Mouse (Mus musculus) right cerebral cortex, postnatal 25 days (tissue): ENCODE results near the gene Tbk1.

Experiments used
- DNase-seq: peaks from one replicate; pipeline ENCODE4 v3.0.0; 2022

Tbk1 gene

DNA sequence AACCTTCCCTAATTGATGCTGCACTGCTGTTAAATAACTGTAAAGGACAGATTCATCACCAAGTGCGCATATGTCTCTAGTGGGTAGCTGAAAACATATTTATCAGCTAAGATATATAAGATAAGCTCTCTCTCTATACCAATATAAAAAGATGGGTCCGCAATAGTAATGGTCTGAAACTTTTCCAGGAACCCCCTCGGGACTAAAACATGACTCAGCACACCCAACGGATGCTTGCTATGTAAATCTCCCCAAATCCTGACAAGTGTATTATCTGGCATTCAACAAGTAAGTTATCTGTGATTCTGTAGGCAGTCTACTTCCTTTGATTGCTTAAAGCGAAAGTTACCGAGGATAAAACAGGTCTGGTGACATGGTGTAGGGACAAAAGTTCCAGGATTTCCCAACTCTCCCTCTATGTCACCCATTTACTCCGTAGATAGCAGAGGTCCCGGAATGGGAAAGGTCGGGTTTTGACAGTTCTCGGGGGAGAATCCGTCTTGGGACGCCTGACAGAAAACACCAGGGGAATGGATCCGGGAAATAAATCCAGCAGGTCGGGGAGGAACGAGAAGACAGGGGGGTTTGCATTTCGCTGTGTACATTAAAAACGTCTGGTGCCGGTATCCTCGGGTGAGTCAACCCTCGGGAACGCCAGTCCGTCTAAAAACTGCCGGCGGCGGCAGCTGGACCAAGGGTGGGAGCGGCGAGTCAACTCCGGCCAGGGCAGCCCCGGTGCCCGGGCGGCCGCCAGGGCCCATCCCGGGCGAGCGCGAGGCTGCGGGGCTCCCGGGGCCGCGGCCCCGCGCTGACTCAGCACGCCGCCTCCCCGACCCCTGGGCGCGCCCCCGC lies 570 bp downstream of the Tbk1 start:
- DNase-seq: no peak

DNA sequence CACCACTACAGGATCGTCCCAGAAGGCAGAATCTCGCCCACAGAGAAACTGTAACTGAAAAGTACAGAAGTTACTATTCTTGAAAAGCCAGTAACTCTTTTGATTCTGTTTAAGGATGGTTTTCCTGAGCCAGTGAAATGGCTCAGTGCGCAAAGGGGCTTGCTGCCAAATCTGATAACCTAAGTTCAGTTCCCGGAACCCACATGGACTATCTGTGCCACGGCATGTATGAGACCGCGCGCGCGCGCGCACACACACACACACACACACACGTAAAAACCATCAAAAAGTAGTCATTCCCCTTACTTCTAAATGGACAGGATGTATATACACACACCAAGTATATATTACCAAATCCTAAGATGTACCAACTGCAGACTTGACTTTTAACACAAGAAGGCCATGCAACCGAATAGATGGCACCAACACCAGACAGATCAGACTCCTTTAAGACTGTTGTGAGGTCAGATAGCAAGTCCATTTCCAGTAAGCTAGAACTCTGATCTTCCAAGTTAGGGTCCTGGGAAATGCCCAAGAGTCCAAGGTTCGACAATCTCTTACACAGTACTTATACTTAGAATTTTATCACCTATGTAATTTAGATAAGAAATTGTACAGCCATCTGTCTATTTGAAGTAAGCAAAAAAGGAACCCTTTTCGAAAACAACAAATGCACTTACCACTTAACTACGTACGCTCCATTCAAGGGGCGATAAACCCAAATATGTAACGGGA lies 1.4 kb downstream of the Tbk1 start:
- no peak for DNase-seq

DNA sequence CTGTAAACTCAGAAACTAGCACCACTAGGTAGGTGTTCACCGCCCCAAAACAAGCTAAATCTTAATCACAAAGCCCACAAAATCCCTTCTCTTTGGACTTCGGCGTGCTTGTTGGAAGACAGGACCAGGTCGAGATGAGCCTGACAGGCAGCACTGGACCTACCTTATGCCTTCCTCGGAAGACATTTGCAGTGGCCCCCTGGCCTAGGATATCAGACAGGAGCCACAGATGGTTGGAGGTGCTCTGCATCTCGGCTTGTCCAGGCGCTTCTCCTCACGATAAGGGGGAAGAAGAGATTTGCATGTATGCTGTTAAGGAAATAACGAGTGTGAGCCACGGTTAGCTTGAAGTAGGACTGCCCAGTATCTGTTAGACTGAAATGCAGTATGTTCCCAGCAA lies 2.6 kb downstream of the Tbk1 start:
- no peak for DNase-seq

DNA sequence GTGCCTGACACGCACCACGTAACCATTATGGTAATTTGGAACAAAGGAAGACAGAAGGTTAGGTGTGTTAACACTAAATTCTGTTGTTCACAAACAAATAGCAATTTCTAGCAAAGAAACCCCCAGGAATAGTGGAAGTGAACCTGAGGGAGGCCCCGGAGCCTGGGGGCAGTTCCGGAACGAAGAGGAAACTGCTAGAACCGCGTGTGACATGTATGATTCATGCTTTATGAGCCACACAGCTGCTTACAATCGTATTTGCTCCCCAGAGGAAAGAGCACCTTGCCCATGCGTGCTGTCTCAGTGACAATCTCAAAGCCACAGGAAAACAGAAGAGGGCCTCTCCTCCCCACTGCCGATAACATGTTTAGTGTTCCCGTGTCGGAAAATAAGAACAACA lies 3.6 kb downstream of the Tbk1 start:
- DNase-seq: no peak

DNA sequence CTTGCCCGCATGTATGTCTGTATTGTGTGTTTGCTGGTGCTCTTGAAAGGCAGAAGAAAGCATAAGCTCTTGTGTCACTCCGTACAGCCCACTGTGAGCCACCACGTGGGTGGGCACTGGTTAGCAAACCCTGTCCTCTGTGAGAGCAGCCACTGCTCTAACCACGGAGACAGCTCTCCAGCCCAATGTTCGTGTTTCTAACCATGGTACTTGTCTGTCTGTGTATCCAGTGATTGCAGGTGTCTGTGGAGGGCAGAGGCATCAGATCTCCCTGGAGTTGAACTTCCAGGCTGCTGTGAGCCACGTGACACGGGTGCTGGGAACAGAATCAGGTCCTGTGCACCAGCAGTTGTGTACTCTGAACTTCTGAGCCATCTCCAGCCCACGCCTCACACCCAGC lies 4.3 kb downstream of the Tbk1 start:
- no peak for DNase-seq

DNA sequence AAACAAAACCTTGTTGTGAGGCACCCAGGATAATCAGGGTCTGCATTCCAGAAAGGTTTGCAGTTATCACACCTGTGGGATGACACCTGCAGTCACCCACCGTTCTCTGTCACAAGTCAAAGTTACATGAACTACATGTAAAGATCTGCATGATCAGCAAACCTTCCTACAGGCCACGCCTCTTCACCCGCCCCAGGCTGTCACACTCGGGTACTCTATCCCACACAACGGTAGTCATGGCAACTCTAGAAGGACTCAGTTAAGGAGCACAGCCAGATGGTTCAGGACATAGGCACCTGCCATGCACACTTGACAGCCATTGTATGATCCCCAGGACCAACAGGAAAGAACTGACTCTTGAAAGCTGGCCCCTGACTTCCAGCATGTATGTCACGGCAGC lies 5.2 kb downstream of the Tbk1 start:
- no peak for DNase-seq

DNA sequence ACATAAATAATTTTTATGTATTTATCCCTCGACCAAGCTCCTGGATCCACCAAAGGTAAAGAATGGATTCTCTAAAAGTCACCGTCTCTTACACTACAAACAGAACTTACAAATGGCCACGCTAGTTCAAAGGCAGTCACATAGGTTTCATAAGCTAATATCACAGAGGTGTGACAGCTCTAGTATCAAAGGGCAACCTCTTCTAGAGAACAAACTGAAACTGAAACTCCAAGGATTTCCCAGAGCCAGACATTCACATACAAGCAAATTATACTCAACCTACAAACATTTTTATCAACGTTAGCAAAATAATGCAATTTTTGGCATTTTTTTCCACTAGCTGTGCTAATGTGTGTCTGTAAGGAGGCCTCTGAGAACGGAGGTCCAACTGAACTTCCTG lies 6.2 kb downstream of the Tbk1 start:
- no peak for DNase-seq

DNA sequence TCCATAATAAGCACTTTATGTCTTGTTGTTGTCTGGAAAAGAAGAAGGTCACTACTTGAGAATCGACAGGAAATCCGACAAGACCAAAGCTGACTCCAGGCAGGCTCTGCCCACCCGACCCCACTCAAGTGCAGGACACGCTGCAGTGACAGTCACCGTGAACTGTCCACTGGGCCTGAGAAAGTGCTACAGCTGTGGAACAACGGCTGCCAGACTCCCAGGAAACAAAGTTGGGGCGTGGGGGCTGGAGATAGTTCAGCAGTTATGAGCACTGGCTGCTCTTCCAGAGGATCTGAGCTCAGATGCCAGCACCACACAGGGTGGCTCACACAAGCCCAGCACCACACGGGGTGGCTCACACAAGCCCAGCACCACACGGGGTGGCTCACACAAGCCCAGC lies 10.2 kb downstream of the Tbk1 start:
- DNase-seq: no peak

DNA sequence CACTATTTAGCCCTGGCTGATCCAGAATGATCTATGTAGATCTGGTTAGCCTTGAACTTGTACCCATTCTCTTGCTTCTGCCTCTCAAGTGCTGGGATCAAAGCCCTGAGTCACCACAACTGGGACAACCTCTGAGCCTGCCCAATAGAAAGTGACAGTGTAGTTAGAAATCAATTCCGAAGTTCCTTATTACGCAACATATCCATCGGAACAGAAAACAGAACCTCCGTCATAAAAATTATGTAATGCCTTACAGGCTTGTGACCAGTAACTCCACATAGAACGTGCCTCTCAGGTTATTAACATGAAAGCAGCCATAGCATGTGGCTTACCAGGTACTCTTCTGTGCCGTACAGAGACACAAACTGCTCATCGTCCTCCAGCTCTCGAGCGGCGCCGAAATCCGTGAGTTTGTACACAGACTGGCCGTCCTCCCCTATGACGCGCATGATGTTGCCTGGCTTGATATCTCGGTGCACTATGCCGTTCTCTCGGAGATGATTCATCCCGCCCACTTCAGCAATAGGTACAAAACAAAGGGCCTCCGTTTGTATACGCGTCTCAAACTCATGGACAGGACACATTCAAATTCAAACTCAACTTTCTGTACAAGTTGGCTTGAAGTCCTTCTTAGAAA lies 15.0 kb downstream of the Tbk1 start:
- DNase-seq: no peak

DNA sequence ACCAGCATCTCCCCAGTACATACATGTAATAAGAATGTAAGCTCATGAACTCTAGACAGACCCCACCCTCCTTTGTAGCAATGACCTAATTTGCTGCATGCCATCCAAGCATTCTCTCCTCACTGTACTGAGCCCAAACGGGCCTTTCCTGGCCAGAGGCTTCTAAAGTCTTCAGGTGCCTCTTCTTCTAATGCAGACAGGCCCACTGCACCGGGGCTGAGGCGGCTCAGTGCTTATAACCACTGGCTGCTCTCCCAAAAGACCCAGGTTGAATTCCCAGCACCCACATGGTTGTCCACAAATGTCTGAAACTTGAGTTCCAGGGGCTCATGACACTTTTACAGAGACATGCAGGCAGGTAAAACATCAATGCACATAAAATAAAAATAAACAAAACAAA lies 15.6 kb downstream of the Tbk1 start:
- no peak for DNase-seq

DNA sequence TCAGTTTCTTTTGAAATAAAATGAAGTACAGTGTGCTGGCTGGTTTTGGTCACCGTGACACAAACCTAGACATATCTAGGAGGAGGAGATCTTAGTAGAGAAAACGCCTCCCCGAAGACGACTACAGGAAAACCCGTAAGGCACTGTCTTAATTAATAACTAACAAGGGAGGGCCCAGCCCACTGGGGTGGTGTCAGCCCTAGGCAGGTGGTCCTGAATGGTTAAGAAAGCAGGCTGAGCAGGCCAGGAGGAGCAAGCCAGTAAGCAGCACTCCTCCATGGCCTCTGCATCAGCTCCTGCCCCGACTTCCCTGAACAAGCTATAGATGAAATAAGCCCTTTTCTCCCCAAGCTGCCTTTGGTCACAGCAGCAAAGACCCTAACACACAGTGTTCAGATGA lies 16.8 kb downstream of the Tbk1 start:
- DNase-seq: no peak

DNA sequence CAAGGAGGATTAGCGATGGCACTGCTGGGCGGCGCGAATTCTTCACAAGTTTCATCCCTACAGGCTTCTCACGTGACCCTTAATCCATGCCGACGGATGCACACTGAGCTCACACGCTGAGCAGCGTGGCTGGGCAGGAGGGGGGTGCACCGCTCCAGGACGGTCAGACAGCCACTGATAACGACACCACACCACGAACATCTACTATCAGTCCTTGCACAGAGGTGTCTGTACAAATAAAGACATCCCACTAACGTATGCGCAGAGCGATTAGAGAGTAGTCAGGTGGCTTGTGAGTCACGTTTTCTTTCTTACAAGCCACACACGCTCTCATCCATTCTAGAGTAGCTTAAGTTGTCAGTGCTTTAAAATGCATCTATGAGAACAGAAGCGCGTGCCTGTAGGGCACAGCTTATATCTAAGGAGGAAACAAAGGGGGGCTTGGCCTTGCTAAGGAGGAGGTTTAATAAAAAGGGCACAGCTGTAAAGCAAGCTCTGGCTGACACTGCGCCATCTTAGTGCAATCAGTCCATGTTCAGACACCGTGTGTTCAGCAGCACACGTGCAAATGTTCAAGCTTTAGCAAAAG lies 17.5 kb downstream of the Tbk1 start:
- no peak for DNase-seq

DNA sequence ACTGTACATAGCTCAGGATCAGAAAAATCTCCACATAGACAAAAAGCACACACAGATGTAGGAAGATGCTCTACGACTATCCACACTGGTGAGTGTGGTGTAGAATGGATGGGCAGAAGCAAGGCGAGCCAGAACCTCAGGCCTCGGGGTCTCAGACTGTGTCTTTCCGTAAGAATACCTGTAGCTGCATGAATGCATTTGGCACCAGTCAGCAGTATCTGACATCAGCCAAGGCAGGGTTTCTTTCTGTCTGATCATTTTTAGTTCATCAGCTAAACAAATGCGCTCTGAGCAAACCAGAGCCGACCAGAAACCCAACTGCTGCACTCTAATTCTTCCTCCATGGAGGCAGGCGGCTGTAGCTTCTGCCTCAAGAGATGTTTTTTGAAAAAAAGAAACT lies 18.1 kb downstream of the Tbk1 start:
- DNase-seq: no peak

DNA sequence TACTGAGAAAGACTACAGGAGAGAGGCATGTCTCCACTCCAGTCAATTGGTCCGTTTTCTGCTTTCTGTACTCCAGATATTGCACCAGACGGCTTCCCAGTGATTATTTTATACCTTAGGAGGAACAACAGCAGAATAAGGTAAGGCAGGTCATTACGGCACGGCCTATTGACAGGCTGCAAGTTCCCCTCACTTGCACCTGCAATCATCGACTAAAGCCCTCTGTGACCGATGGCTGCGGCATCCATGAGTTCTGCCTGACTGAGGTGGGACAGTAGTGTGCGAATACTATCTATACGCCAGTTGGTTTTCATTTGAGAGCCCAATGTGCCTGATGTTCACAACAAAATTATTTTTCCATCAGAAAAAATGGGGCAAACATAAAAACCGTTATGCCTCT lies 18.6 kb downstream of the Tbk1 start:
- no peak for DNase-seq

DNA sequence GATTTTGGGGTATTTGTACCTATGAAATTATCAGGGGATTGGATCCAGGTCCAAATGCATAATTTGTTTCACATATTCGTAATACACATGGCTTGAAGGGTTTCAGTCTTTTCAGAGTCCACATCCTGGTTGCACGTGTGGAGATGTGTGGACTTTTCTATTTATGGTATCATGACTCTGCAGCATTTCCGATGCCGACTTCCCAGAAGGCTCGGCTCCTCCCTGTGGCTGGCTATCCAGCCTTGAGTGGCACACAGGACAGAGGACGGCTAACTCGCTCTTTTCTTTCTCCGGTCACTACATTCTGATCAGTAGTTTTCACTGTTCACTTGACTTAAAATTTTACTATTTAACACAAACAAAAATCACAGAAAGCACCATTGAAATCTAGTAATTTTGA lies 22.1 kb downstream of the Tbk1 start:
- DNase-seq: no peak

DNA sequence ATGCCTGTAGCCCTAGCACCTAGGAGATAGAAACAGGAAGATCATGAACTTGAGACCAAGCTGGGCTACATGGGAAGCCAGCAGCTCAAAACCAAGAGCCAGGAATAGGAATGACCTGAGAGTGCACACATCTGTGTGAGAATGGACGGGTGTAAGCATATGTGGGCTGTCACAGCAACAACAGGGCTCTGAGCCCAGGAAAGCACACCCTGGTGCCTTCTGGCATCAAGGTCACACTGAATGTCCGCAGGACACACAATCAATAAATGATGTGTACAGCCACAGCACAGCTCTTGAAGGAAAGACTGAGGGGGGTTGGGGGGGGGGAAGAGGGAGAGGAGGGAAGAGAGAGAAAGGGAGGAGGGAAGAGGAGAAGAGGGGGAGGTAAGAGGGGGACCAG lies 28.4 kb downstream of the Tbk1 start:
- no peak for DNase-seq

DNA sequence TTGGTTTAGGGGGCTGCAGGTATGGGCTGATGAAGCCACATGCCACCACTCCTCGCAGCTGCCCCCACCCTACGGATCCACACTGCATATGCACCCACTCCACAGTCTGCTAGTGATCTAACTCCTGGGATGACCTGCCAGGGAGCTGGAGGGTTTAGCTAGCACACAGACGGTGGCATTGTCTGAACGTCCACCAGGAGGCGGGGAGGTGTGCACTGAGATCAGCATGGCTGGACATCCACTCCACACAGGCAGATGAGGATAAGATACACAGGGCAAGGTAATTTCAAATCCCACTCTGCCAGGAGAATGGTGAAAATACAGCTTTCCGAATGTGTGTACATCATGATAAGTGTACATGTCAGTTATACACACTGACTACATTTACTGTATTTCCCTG lies 30.3 kb downstream of the Tbk1 start:
- DNase-seq: no peak

DNA sequence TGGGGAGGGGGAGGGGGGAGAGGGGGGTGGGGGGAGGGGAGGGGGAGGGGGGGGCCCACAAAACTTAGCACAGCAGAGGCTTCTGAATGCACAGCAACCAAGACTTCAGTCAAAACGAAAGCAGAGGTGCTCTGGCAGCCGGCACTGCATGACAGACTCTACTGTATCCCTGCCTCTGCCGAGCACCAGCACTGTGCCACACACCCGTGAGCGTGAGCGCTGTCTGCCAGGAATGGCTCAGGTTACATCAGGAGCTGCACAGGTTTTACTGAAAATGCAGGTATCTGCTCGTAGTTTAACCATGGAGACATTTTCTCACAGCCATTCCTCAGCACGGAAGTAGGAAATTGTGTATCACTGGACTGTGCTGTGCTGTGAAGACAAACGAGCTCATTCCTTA lies 36.3 kb downstream of the Tbk1 start:
- DNase-seq: no peak

DNA sequence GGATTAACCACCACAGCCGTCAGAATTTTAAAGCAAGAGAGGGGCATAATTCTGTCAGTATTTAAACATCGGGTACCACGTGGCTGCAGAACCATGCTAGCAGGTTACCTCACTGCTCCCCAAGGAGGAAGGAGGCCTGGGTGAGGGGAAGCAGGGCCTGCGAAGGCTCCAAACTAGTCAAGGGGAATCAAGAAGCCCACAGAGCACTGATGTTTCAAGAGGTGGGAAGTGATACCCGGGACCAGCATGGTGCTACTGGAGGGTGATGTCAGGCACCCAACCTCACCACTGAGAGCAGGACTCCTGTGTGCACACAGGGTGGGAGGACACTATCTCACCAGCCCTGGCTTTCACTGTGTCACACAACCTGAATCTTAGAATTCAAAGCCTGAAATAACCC lies 36.9 kb downstream of the Tbk1 start:
- no peak for DNase-seq

DNA sequence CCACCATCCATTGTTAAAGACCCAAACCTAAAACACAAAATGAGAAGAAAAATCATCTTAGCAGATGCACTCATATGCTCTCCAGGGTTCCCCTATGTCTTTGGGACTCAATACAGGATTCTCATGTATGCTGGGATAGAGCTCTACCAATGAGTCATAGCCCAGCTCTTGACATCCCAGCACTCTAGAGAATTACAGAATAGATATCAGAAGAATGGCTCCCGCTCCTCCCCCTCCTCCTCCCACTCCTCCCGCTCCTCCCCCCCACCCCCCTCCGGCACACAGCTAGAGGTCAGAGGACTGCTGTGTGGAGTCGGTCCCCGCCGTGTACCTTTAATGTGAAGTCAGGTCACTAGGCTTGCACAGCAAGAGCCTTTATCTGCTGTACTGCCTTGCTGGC lies 39.4 kb downstream of the Tbk1 start:
- DNase-seq: no peak

DNA sequence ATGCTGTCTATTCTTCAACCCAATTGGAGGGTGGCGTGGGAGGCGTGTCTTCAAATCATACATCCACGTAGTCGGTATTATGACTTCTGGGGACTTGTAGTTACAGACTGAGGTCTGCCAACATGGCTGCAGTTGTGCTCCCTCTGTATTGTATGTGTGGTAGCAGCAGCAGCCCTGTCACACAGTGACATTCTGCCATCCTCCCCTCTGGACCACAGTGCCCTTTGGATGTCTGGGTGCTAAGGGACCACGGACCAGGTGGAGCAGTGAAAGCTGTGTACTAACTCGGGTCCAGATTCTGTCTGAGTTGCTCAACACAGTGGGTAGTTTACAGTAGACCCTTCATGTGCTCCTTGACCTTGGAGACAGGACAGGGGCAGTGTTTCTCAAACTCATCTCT lies 43.0 kb downstream of the Tbk1 start:
- DNase-seq: no peak

DNA sequence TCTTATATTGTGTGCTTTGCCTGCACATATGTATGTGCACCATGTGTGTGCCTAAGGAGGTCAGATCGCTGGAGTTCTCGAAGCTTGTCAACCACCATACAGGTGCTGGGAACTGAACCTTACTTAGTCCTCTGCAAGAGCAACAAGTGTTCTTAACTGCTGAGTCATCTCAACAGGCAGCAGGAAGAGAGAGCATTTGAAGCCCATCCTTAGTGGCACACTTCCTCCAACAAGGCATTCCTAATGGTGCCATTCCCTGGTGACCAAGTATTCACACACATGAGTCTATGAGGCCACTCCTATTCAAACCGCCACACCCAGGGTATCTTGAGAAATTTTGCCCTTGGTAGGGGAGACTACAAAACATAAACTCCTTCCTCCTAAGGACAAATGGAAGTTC lies 44.4 kb downstream of the Tbk1 start:
- no peak for DNase-seq

DNA sequence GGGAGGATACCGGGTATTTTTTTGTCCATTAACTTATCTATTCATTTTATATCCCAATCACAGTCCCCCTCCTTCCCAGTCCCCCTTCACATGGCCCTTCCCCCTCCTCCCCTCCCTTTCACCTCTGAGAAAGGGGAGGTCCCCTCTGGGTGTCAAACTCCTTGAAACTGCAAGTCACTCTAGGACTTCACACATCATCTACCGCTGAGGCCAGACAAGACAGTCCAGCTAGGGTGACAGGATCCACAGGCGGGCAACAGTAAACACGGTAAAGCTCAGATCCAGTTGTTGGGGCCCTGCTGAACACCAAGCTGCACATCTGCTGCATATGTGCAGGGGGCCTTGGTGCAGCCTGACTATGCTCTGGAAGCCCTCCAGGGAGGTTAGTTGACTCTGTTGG lies 51.6 kb downstream of the Tbk1 start:
- DNase-seq: no peak
